Mouse (Mus musculus) erythroblast, embryonic 14.5 days (primary cell): ENCODE results near the gene Htr5a. TPM values are rescaled to one million over a fixed set of nuclear protein-coding genes. Genes with fewer than 3 reads are reported as not detected.

Experiments used
- H3K27me3 ChIP-seq: 2 replicates; pipeline ENCODE4 v1.6.1; 2012; ENCODE audit warnings: inconsistent platforms; ENCODE audit not compliant: control insufficient read depth
- H3K36me3 ChIP-seq: 2 replicates; pipeline ENCODE4 v1.6.1; 2012; ENCODE audit warnings: mild to moderate bottlenecking, inconsistent platforms; ENCODE audit not compliant: control insufficient read depth
- H3K4me1 ChIP-seq: 2 replicates; pipeline ENCODE4 v1.6.1; 2012; ENCODE audit warnings: inconsistent platforms; ENCODE audit not compliant: control insufficient read depth
- H3K4me3 ChIP-seq: replicated peaks from 2 replicates; pipeline ENCODE3; 2012; ENCODE audit warnings: moderate library complexity, mild to moderate bottlenecking, inconsistent platforms
- H3K9me3 ChIP-seq: 2 replicates; pipeline ENCODE4 v1.6.1; 2012; ENCODE audit warnings: low read length, inconsistent platforms, mixed read lengths; ENCODE audit not compliant: control insufficient read depth
- GATA1 ChIP-seq: IDR thresholded peaks from 2 replicates; pipeline ENCODE4 v1.6.1; 2012; ENCODE audit warnings: low read length, inconsistent platforms, mixed read lengths
- TAL1 ChIP-seq: IDR thresholded peaks from 3 replicates; pipeline ENCODE4 v1.6.1; 2012; ENCODE audit warnings: low read length, inconsistent platforms, mixed read lengths
- polyA plus RNA-seq: library from polyadenylated mRNA; stranded (reverse); fragments of >175 nt; gene quantifications from 2 replicates; pipeline ENCODE4 v1.2.3, GENCODE M21; 2012

Htr5a gene
- polyA plus RNA-seq, 1 experiment: not detected

DNA sequence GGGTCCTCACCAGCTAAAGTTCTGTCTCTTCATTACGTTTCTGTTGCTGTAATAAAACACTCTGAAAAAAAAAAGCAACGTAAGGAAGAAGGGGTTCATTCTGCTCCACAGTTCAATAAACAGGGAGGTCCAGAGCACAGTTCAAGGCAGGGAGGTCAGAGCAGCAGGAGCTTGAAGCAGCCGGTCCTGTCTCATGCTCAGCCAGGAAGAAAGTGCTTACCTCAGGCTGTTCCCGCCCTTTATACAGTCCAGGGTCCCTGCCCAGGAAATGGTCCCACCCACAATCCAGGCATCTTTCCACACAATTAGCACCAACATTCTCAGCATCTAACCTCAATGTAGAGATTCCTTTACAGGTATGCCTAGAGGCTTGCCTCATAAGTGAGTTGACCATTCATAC is 3.9 kb upstream of the Htr5a start:
- Histone ChIP-seq H3K4me1 (no peaks in the 10 kb centered on the region), H3K27me3 (peaks cover 15% of the 10 kb centered on the region), H3K9me3 (no peaks in the 10 kb centered on the region), H3K4me3 (no peak overlapping the region), H3K36me3 (no peaks in the 10 kb centered on the region)
- TF ChIP-seq TAL1 (no peak), GATA1 (no peak)

DNA sequence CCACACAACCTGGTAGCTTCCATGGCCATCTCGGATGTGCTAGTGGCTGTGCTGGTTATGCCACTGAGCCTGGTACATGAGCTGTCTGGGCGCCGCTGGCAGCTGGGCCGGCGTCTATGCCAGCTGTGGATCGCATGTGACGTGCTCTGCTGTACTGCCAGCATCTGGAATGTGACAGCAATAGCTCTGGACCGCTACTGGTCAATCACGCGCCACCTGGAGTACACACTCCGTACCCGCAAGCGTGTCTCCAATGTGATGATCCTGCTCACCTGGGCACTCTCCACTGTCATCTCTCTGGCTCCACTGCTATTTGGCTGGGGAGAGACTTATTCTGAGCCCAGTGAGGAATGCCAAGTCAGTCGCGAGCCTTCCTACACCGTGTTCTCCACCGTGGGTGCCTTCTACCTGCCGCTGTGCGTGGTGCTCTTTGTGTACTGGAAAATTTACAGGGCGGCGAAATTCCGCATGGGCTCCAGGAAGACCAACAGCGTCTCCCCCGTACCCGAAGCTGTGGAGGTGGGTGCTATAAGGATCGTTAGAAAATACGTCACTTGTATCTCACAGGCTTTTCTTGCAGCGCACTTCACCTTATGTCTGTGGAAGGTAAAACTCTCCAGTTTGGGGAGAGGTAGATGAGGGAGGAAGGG is 847 bp downstream of the Htr5a start:
- Histone ChIP-seq H3K36me3 (no peaks in the 10 kb centered on the region), H3K4me1 (no peaks in the 10 kb centered on the region), H3K4me3 (no peak overlapping the region), H3K9me3 (no peaks in the 10 kb centered on the region), H3K27me3 (peaks cover 15% of the 10 kb centered on the region)
- TF ChIP-seq TAL1 (no peak), GATA1 (no peak)

DNA sequence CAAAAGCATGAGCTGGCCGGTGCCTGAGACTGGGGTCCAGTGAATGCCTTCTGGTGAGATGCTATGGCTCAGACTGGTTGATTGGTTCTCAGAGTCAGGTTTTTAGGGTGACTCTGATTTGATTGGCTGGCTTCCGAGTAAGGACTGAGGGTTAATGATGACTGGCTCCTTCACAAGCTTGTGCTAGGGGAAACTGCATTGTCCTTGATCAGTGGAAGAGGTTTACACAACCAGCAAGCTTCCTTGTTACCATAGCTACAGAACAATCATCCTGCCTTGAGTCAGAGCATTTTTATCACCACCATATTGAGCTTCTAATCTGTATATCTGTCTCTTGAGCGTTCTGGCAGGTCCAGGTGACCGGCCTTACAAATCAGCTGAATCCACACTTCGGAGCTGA is 5.0 kb downstream of the Htr5a start:
- H3K27me3 ChIP-seq: peaks cover 9% of the 10 kb centered on the region
- TF ChIP-seq GATA1 (no peak), TAL1 (no peak)
- no peaks in the 10 kb centered on the region for H3K36me3 ChIP-seq
- H3K4me3 ChIP-seq: no peak overlapping the region
- H3K9me3 ChIP-seq: no peaks in the 10 kb centered on the region
- no peaks in the 10 kb centered on the region for H3K4me1 ChIP-seq

DNA sequence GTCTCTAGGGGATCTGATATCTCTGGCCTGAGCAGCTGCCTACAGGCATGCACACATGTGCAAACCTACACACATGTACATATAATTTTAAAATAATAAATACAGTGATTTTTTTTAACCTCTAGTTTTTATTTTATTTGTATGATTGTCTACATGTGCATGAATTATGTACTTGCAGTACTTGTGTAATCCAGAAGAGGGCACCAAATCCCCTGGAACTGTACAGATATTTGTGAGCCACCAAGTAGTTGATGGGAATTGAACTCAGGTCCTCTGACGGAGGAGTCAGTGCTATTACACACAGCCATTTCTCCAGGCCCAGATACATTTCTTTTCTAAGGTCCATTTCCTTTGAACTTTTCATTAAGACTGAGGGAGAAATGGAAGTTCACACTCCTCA is 12.3 kb downstream of the Htr5a start:
- no peaks in the 10 kb centered on the region for H3K36me3 ChIP-seq
- H3K9me3 ChIP-seq: no peaks in the 10 kb centered on the region
- H3K4me1 ChIP-seq: no peaks in the 10 kb centered on the region
- TF ChIP-seq TAL1 (no peak), GATA1 (no peak)
- no peak overlapping the region for H3K4me3 ChIP-seq
- H3K27me3 ChIP-seq: no peaks in the 10 kb centered on the region

DNA sequence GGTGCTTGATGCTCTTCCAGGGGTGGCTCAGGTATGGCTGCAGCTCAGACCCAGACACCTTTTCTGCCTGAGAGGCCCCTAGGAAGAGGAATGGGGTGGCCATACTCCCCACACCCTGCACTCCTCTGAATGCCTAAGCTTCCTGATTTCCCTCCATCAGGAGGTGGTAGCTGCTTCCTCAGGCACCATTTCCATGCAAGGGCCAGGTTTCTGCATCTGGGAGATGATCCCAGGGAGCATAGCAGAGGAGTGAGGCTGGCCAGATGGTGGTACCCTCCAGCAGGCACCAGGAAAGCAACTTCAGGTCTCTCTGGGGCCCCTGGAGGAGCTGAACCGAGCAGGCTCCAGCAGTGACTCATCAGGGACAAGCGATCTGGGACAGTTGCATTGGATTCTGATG is 13.8 kb downstream of the Htr5a start:
- no peaks in the 10 kb centered on the region for H3K36me3 ChIP-seq
- no peaks in the 10 kb centered on the region for H3K4me1 ChIP-seq
- TF ChIP-seq TAL1 (no peak), GATA1 (no peak)
- H3K9me3 ChIP-seq: no peaks in the 10 kb centered on the region
- H3K27me3 ChIP-seq: no peaks in the 10 kb centered on the region
- no peak overlapping the region for H3K4me3 ChIP-seq

DNA sequence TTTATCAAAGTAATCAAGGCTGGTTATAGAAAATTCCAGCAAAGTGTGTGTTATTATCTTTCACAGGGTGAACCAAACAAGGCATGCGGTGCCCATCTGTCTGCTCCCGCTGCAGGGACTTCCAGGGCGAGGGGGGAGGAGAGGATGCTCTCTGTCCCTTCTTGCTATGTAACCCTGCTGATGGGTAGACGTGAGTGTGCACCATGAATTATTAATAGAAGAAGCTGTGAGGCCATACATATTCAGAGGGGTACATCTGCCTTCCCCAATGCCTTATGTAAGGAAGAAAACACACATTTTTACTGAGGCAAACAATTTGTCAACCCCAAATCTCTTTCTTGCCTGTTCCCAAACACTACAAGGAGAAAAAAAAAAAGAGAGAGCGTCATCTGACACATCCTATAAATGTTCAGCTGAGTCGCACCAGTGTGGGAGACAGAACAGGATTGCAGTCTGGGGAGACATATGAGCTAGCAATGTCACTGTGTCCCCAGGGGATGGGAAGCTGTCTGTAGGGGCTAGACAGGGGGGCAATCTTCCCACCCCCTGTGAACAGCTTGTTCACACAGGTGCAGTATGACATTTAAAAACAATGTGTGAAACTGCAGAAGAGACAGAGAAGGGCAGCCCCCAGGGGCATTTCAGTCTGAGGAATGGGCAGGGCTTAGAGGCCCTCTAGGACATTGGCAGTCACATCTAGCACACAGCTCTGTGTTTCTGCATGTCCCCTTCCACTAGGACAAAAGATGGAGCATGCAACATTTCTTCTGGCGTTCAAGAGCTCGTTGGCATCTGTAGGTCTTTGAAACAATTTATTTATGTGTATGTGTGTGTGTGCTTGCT is 31.5 kb downstream of the Htr5a start:
- TF ChIP-seq TAL1 (no peak), GATA1 (no peak)
- H3K4me3 ChIP-seq: no peak overlapping the region
- H3K27me3 ChIP-seq: no peaks in the 10 kb centered on the region
- H3K9me3 ChIP-seq: peaks cover 3% of the 10 kb centered on the region; the same call in 1 of the 2 replicates
- H3K4me1 ChIP-seq: no peaks in the 10 kb centered on the region
- no peaks in the 10 kb centered on the region for H3K36me3 ChIP-seq

DNA sequence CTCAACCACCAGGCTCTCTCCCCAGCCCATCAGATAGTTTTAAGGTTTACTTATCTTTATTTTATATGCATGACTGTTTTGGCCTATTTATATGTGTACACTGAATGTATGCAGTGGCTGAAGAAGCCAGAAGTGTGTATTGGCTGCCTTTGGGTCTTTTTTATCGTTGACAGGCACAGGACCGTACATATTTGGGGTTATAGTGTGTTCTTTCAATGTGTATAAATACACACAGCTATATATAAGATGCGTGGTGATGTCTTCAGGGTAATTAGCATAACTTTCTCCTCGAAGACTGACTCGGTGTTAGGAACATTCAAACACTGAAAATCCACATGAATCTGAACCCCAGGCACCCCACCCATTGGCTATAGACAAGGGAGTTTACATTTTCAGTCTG is 32.3 kb downstream of the Htr5a start:
- Histone ChIP-seq H3K4me1 (no peaks in the 10 kb centered on the region), H3K36me3 (no peaks in the 10 kb centered on the region), H3K4me3 (no peak overlapping the region), H3K9me3 (peaks cover 3% of the 10 kb centered on the region; the same call in 1 of the 2 replicates), H3K27me3 (no peaks in the 10 kb centered on the region)
- no peak for TF ChIP-seq GATA1
- no peak for TF ChIP-seq TAL1

DNA sequence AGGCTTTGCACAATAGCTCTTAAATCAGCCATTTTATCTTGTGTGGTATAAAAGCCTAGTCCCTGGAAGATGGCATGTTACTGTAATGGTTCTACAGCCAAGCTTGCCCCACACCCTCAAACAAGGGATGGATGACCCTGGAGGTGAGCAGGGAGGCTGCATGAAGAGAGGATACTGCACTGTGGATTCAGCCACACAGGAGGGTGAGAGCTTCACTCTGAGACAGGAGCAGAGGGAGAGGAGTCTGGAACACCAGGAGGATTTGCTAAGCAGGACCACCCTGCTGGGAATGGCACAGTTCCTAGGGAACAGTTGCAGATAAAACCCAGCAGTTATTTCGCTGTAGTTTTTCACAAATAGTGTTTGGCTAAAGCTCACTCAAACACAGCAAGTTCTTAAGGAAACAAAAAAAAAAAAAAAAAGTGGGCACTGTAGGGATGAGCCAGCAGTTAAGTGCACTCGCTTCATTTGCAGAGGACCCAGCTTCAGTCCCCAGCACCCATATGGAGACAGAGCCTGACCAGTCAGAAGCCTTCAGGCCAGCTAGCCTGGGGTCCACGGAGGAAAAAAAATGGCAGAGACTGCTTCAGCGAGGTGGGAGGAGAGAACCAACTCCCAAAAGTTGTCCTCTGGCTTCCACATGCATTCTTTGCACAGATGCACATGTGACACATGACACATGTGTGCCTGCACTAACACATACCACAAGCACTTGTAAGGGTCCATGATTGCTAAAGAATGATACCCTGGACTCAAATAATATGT is 33.6 kb downstream of the Htr5a start:
- H3K9me3 ChIP-seq: peaks cover 3% of the 10 kb centered on the region; the same call in 1 of the 2 replicates

DNA sequence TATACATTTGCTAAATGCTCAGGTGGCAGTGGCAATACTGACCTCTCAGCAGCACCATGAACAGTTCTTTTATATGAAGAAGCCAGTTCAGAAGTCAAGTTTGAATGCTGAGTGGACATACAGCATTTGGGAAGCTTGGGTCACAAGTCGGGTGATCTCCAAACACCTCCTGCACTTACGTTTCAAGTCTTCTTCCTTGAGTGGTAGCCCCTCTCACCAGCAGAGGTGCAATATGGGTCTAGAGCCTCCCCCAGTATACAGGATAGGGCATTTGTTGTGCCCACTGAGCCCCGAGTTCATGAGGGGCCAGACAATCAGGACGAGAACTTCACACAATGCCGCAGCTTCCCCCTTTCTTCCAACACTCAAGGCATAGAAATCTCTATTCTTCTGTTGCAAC is 36.4 kb downstream of the Htr5a start:
- no peak for TF ChIP-seq GATA1
- no peak for TF ChIP-seq TAL1
- Histone ChIP-seq H3K4me1 (no peaks in the 10 kb centered on the region), H3K4me3 (no peak overlapping the region), H3K27me3 (no peaks in the 10 kb centered on the region), H3K9me3 (no peaks in the 10 kb centered on the region), H3K36me3 (no peaks in the 10 kb centered on the region)

More for the DNA sequence above, 33.6 kb downstream of the Htr5a start:
- TF ChIP-seq TAL1: no peak
- no peak for TF ChIP-seq GATA1
- H3K4me1 ChIP-seq: no peaks in the 10 kb centered on the region
- H3K27me3 ChIP-seq: no peaks in the 10 kb centered on the region
- H3K4me3 ChIP-seq: no peak overlapping the region
- H3K36me3 ChIP-seq: no peaks in the 10 kb centered on the region
